Mouse (Mus musculus) bone marrow, adult 2 months (tissue): ENCODE measurements around the gene Lrrc73.

Experiments used
- CTCF ChIP-seq: fragments of 200-500 bp; IDR thresholded peaks from 2 replicates; pipeline ENCODE4 v1.5.1; 2011; ENCODE audit warnings: low read length, control low read depth; ENCODE audit not compliant: control insufficient read depth, insufficient read depth
- POLR2A ChIP-seq: fragments of 200-500 bp; IDR thresholded peaks from 2 replicates; pipeline ENCODE4 v1.6.1; 2011; ENCODE audit warnings: low read depth, mild to moderate bottlenecking, control low read depth, low read length, borderline replicate concordance; ENCODE audit not compliant: control insufficient read depth

- TF ChIP-seq CTCF: no peak
- TF ChIP-seq POLR2A: no peak
Measured at GRCm38 (mm10) chr17:46272058-46272457, 18.7 kb downstream of the Lrrc73 start.
